Mouse (Mus musculus) midbrain, embryonic 16.5 days (tissue): ENCODE measurements at regions not wholly inside any gene's neighbourhood (a gene's known extent, or its start where the extent isn't known, plus 50 kb on each side); places are given as distances from the start of the nearest gene placed in this dataset.
A peak's percentile ranks its signal among the peaks of the same experiment; 100 is the strongest.

Experiments
- ATAC-seq: fragments of 200-750 bp; cut with Nextera tagmentation; 2 replicates; pipeline ENCODE4 v1.8.0; 2017; ENCODE audit warnings: moderate TSS enrichment
- H3K27ac ChIP-seq: fragments of 300-500 bp; sonication (generic); 2 replicates; pipeline ENCODE4 v1.5.1; 2014; ENCODE audit warnings: mild to moderate bottlenecking, low read length, mixed read lengths
- H3K27me3 ChIP-seq: fragments of 300-500 bp; sonication (generic); 2 replicates; pipeline ENCODE4 v1.6.1; 2014; ENCODE audit warnings: low read depth, low read length, mixed read lengths; ENCODE audit not compliant: control insufficient read depth, insufficient read depth
- H3K36me3 ChIP-seq: fragments of 300-500 bp; sonication (generic); 2 replicates; pipeline ENCODE4 v1.6.1; 2014; ENCODE audit warnings: mild to moderate bottlenecking, low read length, moderate library complexity, mixed read lengths; ENCODE audit not compliant: control insufficient read depth, insufficient read depth
- H3K4me1 ChIP-seq: fragments of 300-500 bp; sonication (generic); 2 replicates; pipeline ENCODE4 v1.6.1; 2014; ENCODE audit warnings: mild to moderate bottlenecking, low read length, mixed read lengths; ENCODE audit not compliant: control insufficient read depth, insufficient read depth
- H3K4me2 ChIP-seq: fragments of 300-500 bp; sonication (generic); 2 replicates; pipeline ENCODE4 v1.6.1; 2014; ENCODE audit warnings: mild to moderate bottlenecking, low read length, mixed read lengths
- H3K4me3 ChIP-seq: fragments of 300-500 bp; sonication (generic); 2 replicates; pipeline ENCODE4 v1.5.1; 2014; ENCODE audit warnings: low read depth, mild to moderate bottlenecking, low read length, moderate library complexity, mixed read lengths
- H3K9ac ChIP-seq: fragments of 300-500 bp; sonication (generic); 2 replicates; pipeline ENCODE4 v1.6.1; 2014; ENCODE audit warnings: low read depth, low read length, mixed read lengths
- H3K9me3 ChIP-seq: fragments of 300-500 bp; sonication (generic); replicated peaks from 2 replicates; pipeline ENCODE4 v1.6.1; 2014; ENCODE audit warnings: mild to moderate bottlenecking, low read length, mixed read lengths; ENCODE audit not compliant: control insufficient read depth, poor library complexity, severe bottlenecking
- WGBS: fragments of 180-500 bp; shearing (Covaris S2); extraction: QIAGEN DNeasy Blood & Tissue Kit; methylation state at CpG from one replicate; pipeline ENCODE4 v1.1.7; 2014; 5-methylcytosine and 5-hydroxymethylcytosine counted together

- Histone ChIP-seq H3K9ac (no peak overlapping the region), H3K9me3 (no peaks in the 10 kb centered on the region), H3K36me3 (no peaks in the 10 kb centered on the region), H3K27ac (no peak overlapping the region), H3K4me3 (no peak overlapping the region), H3K4me2 (no peak overlapping the region), H3K27me3 (no peaks in the 10 kb centered on the region), H3K4me1 (peaks cover 11% of the 10 kb centered on the region)
- ATAC-seq, result no peak
- 74% methylated on average over 11 of the region's 11 CpGs for WGBS
Measured at GRCm38 (mm10) chr17:87513822-87514221, 67.1 kb upstream of the Calm2 start.

GRCm38 (mm10) chr17:87514366-87515126 is 67.8 kb upstream of the Calm2 start:
- Histone ChIP-seq H3K27me3 (no peaks in the 10 kb centered on the region), H3K9me3 (no peaks in the 10 kb centered on the region), H3K4me1 (peaks cover 11% of the 10 kb centered on the region), H3K27ac (no peak overlapping the region), H3K4me3 (no peak overlapping the region), H3K36me3 (no peaks in the 10 kb centered on the region), H3K9ac (no peak overlapping the region), H3K4me2 (no peak overlapping the region)
- ATAC-seq, result no peak
- WGBS, result 74% methylated on average over 6 of the region's 6 CpGs

GRCm38 (mm10) chr17:87517258-87517657 is 70.5 kb upstream of the Calm2 start:
- H3K4me2 ChIP-seq, result no peak overlapping the region
- no peak overlapping the region for H3K9ac ChIP-seq
- H3K9me3 ChIP-seq, result no peaks in the 10 kb centered on the region
- H3K4me3 ChIP-seq, result no peak overlapping the region
- no peak overlapping the region for H3K27ac ChIP-seq
- peaks cover 11% of the 10 kb centered on the region for H3K4me1 ChIP-seq
- no peaks in the 10 kb centered on the region for H3K27me3 ChIP-seq
- WGBS, result 62% methylated on average over 9 of the region's 9 CpGs
- H3K36me3 ChIP-seq, result no peaks in the 10 kb centered on the region
- no peak for ATAC-seq

- Histone ChIP-seq H3K4me3 (no peak overlapping the region), H3K27ac (no peak overlapping the region), H3K4me1 (peaks cover 16% of the 10 kb centered on the region), H3K9me3 (no peaks in the 10 kb centered on the region), H3K9ac (no peak overlapping the region), H3K36me3 (no peaks in the 10 kb centered on the region), H3K4me2 (no peak overlapping the region), H3K27me3 (no peaks in the 10 kb centered on the region)
- ATAC-seq, result no peak
- 95% methylated on average over 9 of the region's 9 CpGs for WGBS
Measured at GRCm38 (mm10) chr17:87519454-87519853, 72.7 kb upstream of the Calm2 start.

GRCm38 (mm10) chr17:87520841-87521240 is 74.1 kb upstream of the Calm2 start:
- peaks cover 16% of the 10 kb centered on the region for H3K4me1 ChIP-seq
- H3K4me3 ChIP-seq, result no peak overlapping the region
- no peak overlapping the region for H3K4me2 ChIP-seq
- no peaks in the 10 kb centered on the region for H3K27me3 ChIP-seq
- no peak for ATAC-seq
- no peak overlapping the region for H3K9ac ChIP-seq
- no peaks in the 10 kb centered on the region for H3K36me3 ChIP-seq
- H3K9me3 ChIP-seq, result no peaks in the 10 kb centered on the region
- WGBS, result 84% methylated on average over 5 of the region's 5 CpGs
- no peak overlapping the region for H3K27ac ChIP-seq

- Histone ChIP-seq H3K4me2 (no peak overlapping the region), H3K27me3 (no peaks in the 10 kb centered on the region), H3K36me3 (no peaks in the 10 kb centered on the region), H3K4me1 (peaks cover 16% of the 10 kb centered on the region), H3K9me3 (no peaks in the 10 kb centered on the region), H3K9ac (peak overlapping the region; percentile 35; the same call in 1 of the 2 replicates), H3K27ac (peak overlapping the region; percentile 74), H3K4me3 (no peak overlapping the region)
- 15% methylated on average over 10 of the region's 10 CpGs for WGBS
- ATAC-seq, result peak; percentile 73
Measured at GRCm38 (mm10) chr17:87521622-87522151, 75.0 kb upstream of the Calm2 start.

- Histone ChIP-seq H3K27me3 (no peaks in the 10 kb centered on the region), H3K27ac (peak overlapping the region; percentile 74), H3K36me3 (no peaks in the 10 kb centered on the region), H3K4me3 (no peak overlapping the region), H3K4me1 (peaks cover 16% of the 10 kb centered on the region), H3K9ac (peak overlapping the region; percentile 10), H3K4me2 (no peak overlapping the region), H3K9me3 (no peaks in the 10 kb centered on the region)
- ATAC-seq, result peak; percentile 61
- 5% methylated on average over 8 of the region's 8 CpGs for WGBS
Measured at GRCm38 (mm10) chr17:87522500-87523091, 75.9 kb upstream of the Calm2 start.

GRCm38 (mm10) chr17:87523643-87524042 is 76.9 kb upstream of the Calm2 start:
- Histone ChIP-seq H3K4me3 (no peak overlapping the region), H3K4me1 (peaks cover 16% of the 10 kb centered on the region), H3K4me2 (no peak overlapping the region), H3K9ac (no peak overlapping the region), H3K36me3 (no peaks in the 10 kb centered on the region), H3K9me3 (no peaks in the 10 kb centered on the region), H3K27me3 (no peaks in the 10 kb centered on the region), H3K27ac (no peak overlapping the region)
- 45% methylated on average over 10 of the region's 10 CpGs for WGBS
- ATAC-seq, result no peak

GRCm38 (mm10) chr17:87527174-87527573 is 80.4 kb upstream of the Calm2 start:
- WGBS, result 97% methylated on average over 7 of the region's 7 CpGs
- Histone ChIP-seq H3K4me3 (no peak overlapping the region), H3K36me3 (no peaks in the 10 kb centered on the region), H3K27ac (no peak overlapping the region), H3K9ac (no peak overlapping the region), H3K4me2 (no peak overlapping the region), H3K9me3 (no peaks in the 10 kb centered on the region), H3K4me1 (peaks cover 29% of the 10 kb centered on the region), H3K27me3 (no peaks in the 10 kb centered on the region)
- ATAC-seq, result no peak
